Mouse (Mus musculus): Measurements from ENCODE around the gene Sv2a. TPM values are rescaled to one million over a fixed set of nuclear protein-coding genes. Genes with fewer than 3 reads are reported as not detected.
A peak's percentile ranks its signal among the peaks of the same experiment; 100 is the strongest.

Gene Sv2a
- 100 to 1,000 TPM; 365 to 380 (median 374) TPM for total RNA-seq (2022)

DNA sequence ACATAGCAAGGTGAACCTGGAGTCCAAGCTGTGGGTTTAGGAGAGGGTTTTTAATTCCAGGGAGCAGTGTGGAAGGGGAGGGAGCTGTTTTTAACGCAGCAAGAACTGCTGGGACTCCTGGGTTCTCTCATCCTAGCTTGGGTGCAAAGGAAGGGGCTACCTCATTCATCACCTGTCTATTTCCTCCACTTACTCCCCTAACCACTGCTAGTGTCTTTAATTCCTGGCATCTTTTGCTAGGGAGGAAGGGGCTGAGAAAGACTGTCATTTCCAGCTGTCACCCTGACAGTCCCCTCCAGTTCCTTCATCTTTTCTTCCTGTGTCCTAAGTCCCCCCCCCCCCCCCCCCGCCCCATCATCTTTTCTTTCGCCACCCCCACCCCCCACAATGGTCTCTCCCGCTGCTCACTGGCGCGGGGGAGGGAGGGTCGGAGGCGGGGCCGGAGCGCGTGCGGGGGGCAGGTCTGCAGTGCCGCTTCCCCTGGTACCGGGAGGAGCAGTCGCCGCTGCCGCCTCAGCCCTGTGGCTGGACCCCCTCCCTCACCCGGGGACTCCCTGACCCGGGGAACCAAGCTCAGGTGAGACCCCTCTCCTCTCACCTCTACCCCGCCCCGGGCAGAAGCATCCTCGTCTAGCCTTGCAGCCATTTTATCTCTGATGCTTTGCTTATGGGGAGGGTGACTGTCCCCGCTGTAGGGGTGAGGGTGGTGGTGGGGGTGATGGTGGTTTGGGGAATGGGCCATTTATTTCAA, at the start of gene Sv2a:
Sv2a (plus strand) TSS at position 425 of the 751 bp plus-strand sequence.
- peak in 1 of 2 experiments; percentile 63 for DNase-seq (ENCODE audit: low spot score in 2 of 2)

- no peak for DNase-seq (ENCODE audit: low spot score in 2 of 2)
Observed at GRCm38 (mm10) chr3:96132478-96132877, 48.5 kb upstream of the Sv2a start.

- DNase-seq (ENCODE audit: low spot score in 2 of 2), result no peak
Observed at GRCm38 (mm10) chr3:96133327-96133905, 47.5 kb upstream of the Sv2a start.

DNA sequence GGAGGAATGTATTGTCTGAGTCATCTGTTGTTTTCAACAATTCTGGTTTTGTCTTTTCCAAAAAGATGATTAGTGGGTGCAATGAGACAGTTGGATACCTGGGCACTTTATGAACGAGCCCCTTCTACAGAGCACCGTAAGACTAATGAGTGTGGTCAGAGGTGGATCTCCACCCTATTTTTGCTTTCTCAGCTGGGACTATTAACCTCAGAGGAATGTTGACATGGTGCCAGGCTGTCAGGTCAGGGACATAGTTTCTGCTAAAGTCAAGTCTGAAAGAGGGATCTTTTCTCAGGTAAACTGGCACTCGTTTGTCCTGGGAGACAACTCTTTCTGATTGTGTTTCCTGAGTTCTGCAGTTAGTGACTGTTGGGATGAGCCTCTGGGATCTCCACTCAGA, 45.9 kb upstream of the Sv2a start:
- no peak for DNase-seq (ENCODE audit: low spot score in 2 of 2)

- DNase-seq (ENCODE audit: low spot score in 2 of 2), result peak in 1 of 2 experiments; percentile 71
Observed at GRCm38 (mm10) chr3:96147950-96148349, 33.0 kb upstream of the Sv2a start.

- DNase-seq (ENCODE audit: low spot score in 2 of 2), result no peak
Observed at GRCm38 (mm10) chr3:96151836-96152235, 29.1 kb upstream of the Sv2a start.

DNA sequence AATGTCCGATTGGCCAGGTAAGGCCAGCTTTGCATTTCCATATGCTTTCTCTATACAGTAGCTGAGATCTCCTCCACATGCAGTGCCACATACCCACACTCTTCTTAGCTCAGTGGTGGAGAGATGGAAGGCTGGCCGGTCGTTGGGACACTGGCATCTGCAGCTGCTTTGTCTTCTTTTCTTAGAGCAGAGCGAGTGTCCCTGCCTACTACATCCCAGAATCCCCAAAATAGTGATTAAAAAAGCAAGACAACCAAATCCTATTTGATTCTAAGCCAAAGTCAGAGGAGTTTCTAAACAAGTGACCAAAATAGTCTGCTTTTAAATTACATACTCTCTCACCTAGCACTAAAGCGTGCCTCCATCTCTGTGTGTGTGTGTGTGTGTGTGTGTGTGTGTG, 28.3 kb upstream of the Sv2a start:
- DNase-seq (ENCODE audit: low spot score in 2 of 2), result no peak

DNA sequence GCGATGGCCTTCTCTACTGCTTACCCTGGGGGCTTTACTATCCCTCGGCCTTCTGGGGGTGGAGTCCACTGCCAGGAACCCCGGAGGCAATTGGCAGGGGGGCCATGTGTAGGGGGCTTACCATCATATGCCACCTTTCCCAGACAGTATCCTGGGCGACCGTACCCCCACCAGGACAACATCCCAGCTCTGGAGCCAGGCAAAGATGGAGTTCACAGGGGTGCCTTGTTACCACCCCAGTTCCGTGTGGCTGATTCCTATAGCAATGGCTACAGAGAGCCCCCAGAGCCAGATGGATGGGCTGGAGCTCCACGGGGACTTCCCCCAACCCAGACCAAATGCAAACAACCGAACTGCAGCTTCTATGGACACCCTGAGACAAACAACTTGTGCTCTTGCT, 25.4 kb upstream of the Sv2a start:
- no peak for DNase-seq (ENCODE audit: low spot score in 2 of 2)

GRCm38 (mm10) chr3:96159820-96160219, 21.1 kb upstream of the Sv2a start:
- no peak for DNase-seq (ENCODE audit: low spot score in 2 of 2)

- no peak for DNase-seq (ENCODE audit: low spot score in 2 of 2)
Observed at GRCm38 (mm10) chr3:96160222-96160802, 20.6 kb upstream of the Sv2a start.

DNA sequence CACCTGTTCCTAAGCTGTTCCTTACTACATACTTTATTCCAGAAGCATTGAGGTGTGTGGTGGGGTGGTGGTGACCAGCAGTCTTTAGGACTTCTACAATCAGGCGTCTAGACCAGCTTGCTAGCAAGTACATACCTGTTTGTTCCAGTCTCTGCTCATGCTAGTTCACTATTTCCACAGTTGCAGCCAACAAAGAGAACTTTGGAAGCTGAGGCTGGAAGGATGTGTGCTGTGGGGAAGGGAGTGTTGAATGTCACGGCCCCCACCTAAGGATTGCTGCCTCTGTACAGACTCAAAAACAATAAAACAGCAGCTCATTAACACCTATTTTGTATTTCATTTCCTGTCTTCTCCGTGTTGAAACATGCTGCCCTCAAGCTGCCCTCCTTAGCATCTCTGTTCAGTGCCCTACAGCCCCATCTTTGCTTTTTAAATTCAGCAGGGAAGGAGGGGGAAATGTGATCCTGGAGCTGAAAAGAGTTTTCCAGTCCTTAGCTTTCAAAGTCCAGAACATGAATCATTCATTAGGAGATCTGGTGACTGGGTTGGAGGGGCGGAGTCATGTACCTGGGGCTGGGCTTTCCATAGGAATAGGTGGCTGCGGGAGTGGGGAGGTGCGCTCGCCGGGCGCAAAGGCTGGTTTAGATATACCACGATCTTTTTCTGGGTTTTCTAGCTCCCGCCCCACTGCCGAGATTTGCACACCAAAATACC, 20.0 kb upstream of the Sv2a start:
- no peak for DNase-seq (ENCODE audit: low spot score in 2 of 2)

GRCm38 (mm10) chr3:96161869-96162840, 18.8 kb upstream of the Sv2a start, which contains the start of gene Mtmr11:
Mtmr11 (plus strand) TSS chr3:96162004.
- DNase-seq (ENCODE audit: low spot score in 2 of 2), result no peak

GRCm38 (mm10) chr3:96163040-96163439, 17.9 kb upstream of the Sv2a start:
- DNase-seq (ENCODE audit: low spot score in 2 of 2), result no peak

DNA sequence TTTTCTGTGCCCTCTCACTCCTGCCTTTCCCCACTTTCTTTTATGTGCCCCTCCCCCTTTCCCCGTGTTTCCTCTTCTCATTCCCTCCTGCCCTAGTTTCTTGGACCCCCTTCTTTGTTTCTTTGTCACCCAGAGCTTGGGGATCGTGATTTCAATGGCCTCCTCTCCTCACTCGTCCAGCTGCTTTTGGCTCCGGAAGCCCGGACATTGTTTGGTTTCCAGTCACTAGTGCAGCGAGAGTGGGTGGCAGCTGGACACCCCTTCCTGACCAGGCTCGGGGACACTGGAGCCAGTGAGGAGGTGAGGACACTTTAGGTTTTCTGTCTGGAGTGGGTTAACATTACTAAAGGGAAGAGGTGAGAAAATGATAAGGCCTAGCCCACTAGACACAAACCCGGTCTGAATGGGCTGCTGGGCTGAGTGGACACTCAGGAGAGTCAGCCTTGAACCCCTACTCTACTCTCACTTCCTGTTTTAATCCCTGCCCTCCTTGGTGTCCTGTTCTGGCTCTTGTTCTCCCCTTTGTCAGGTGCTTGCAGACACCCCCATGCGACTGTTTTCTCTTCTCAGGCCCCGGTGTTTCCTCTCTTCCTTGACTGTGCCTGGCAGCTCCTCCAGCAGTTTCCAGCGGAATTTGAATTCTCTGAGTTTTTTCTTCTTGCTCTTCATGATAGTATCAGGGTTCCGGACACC, 12.3 kb upstream of the Sv2a start:
- no peak for DNase-seq (ENCODE audit: low spot score in 2 of 2)

GRCm38 (mm10) chr3:96170276-96170675, 10.7 kb upstream of the Sv2a start:
- DNase-seq (ENCODE audit: low spot score in 2 of 2), result no peak

DNA sequence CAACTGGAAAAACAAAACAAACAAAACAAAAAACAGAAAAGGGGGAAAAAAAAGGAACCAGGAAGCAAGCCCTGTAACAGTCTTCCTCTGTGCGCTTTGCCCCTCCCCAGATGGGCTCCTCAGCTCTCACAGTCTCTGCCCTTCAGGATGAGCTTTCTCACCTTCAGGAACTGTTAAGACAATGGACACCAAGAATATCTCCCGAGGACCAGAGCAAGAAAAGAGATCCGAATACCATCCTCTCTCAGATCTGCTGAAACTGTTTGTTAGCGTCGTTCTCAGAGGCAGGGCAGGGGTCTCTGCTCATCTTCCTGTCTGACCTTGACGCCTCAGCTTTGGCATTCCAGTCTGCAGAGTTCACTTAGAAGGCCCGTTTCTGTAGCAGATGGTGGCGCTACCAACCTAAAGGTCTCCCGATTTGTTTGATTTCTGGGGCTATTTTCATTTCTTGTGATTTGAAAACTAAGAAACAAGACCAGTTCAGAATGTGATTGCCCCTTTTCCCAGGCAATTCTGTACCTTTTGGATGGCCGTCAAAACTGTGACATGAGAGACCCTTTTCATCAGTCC, 9.9 kb upstream of the Sv2a start:
- no peak for DNase-seq (ENCODE audit: low spot score in 2 of 2)

DNA sequence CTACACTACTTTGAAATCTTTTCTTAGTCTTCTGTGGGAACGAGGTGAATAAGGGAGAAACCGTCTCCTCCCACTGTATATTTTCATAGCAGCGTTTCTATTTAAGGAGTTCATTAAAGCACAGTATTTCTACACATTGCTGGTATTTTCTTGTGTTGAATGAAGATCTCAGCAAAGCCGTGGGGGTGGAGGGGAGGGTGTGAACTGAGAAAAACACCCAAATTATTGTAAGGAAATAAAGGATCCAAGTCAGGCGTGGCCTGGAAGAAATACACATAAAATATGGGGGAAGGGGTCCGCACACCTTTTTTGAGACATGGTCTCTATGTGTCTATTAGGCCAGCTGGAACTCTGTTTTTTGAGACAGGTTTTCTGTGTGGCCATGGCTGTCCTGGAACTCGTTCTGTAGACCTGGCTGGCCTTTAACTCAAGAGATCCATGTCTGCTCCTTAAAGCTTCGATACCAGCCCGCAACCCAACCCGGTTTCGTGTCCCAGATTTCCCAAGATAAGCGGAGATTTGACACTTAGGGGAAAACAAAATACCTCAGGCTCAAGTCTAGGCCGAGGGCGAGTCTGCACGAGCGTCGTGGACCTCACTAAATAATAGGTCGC, 9.3 kb upstream of the Sv2a start:
- no peak for DNase-seq (ENCODE audit: low spot score in 2 of 2)

- DNase-seq (ENCODE audit: low spot score in 2 of 2), result peak; percentile 84
Observed at GRCm38 (mm10) chr3:96172197-96173178, 8.5 kb upstream of the Sv2a start, which contains the start of gene Sf3b4. Sf3b4 (plus strand) TSS chr3:96172332.

Measured in layer of hippocampus, adult 8-10 months (tissue).